Mouse (Mus musculus) lung, adult 2 months (tissue): ENCODE results near the gene Sh2d1a.

Source experiments
- CTCF ChIP-seq: fragments of 200-500 bp; IDR thresholded peaks from 2 replicates; pipeline ENCODE4 v1.5.1; 2011; ENCODE audit warnings: mild to moderate bottlenecking, low read length, control low read depth; ENCODE audit not compliant: insufficient read depth
- POLR2A ChIP-seq: fragments of 200-500 bp; IDR thresholded peaks from 2 replicates; pipeline ENCODE4 v1.6.1; 2011; ENCODE audit warnings: low read depth, mild to moderate bottlenecking, control low read depth, low read length, borderline replicate concordance; ENCODE audit errors: extremely low read depth

GRCm38 (mm10) chrX:42500538-42500937 lies 1.7 kb upstream of the Sh2d1a start:
- TF ChIP-seq POLR2A = no peak
- TF ChIP-seq CTCF = no peak
